Mouse (Mus musculus) neural tube, embryonic 14.5 days (tissue): Measurements from ENCODE around the gene Marveld3. TPM values are rescaled to one million over a fixed set of nuclear protein-coding genes. Genes with fewer than 3 reads are reported as not detected.

Experiments
- ATAC-seq: fragments of 200-750 bp; cut with Nextera tagmentation; 2 replicates; pipeline ENCODE4 v1.8.0; 2017; ENCODE audit warnings: low read depth, mild to moderate bottlenecking, moderate TSS enrichment, moderate library complexity
- H3K27ac ChIP-seq: fragments of 300-500 bp; sonication (generic); 2 replicates; pipeline ENCODE4 v1.5.1; 2014; ENCODE audit warnings: low read depth, mild to moderate bottlenecking, control low read depth, low read length, moderate library complexity, mixed read lengths
- H3K27me3 ChIP-seq: fragments of 300-500 bp; sonication (generic); 2 replicates; pipeline ENCODE4 v1.6.1; 2014; ENCODE audit warnings: low read length; ENCODE audit not compliant: control insufficient read depth, insufficient read depth
- H3K36me3 ChIP-seq: fragments of 300-500 bp; sonication (generic); 2 replicates; pipeline ENCODE4 v1.6.1; 2014; ENCODE audit warnings: low read length, mixed read lengths; ENCODE audit not compliant: control insufficient read depth, insufficient read depth
- H3K4me1 ChIP-seq: fragments of 300-500 bp; sonication (generic); 2 replicates; pipeline ENCODE4 v1.6.1; 2014; ENCODE audit warnings: low read length; ENCODE audit not compliant: control insufficient read depth, insufficient read depth
- H3K4me2 ChIP-seq: fragments of 300-500 bp; sonication (generic); 2 replicates; pipeline ENCODE4 v1.6.1; 2014; ENCODE audit warnings: mild to moderate bottlenecking, low read depth, low read length, control low read depth
- H3K4me3 ChIP-seq: fragments of 300-500 bp; sonication (generic); 2 replicates; pipeline ENCODE4 v1.5.1; 2014; ENCODE audit warnings: low read depth, low read length, control low read depth, mixed read lengths
- H3K9ac ChIP-seq: fragments of 300-500 bp; sonication (generic); replicated peaks from 2 replicates; pipeline ENCODE4 v1.6.1; 2014; ENCODE audit warnings: low read depth, mild to moderate bottlenecking, control low read depth, low read length, mixed read lengths
- H3K9me3 ChIP-seq: fragments of 300-500 bp; sonication (generic); 2 replicates; pipeline ENCODE4 v1.6.1; 2016; ENCODE audit warnings: low read length; ENCODE audit not compliant: control insufficient read depth
- WGBS: fragments of 180-500 bp; shearing (Covaris S2); extraction: QIAGEN DNeasy Blood & Tissue Kit; methylation state at CpG from one replicate; pipeline ENCODE4 v1.1.7; 2014; 5-methylcytosine and 5-hydroxymethylcytosine counted together
- polyA plus RNA-seq: library from polyadenylated mRNA; unstranded; fragments of >200 nt; fragmentation: Nextera tagmentation; extraction: Ambion mirVana; gene quantifications from 2 replicates; pipeline ENCODE4 v1.2.1, GENCODE M21; 2014

The Marveld3 gene
- polyA plus RNA-seq, result 1.0 and 1.1 TPM in 2 replicates

GRCm38 (mm10) chr8:109961693-109962367 is at the start of gene Marveld3:
Gene Marveld3, minus strand, starts transcription at chr8:109962203.
- peaks cover 9% of the 10 kb centered on the region; the same call in 1 of the 2 replicates for H3K4me1 ChIP-seq
- no peaks in the 10 kb centered on the region for H3K36me3 ChIP-seq
- H3K9ac ChIP-seq, result no peak within 1 kb of the TSS
- peak within 1 kb of the TSS; percentile 46 for H3K4me2 ChIP-seq
- no peak within 1 kb of the TSS for H3K27ac ChIP-seq
- H3K27me3 ChIP-seq, result peaks cover 11% of the 10 kb centered on the region
- no peaks in the 10 kb centered on the region for H3K9me3 ChIP-seq
- ATAC-seq, result no peak
- peak within 1 kb of the TSS; percentile 30 for H3K4me3 ChIP-seq
- WGBS, result 2% methylated on average over 60 of the region's 64 CpGs

- Histone ChIP-seq H3K4me3 (no peak overlapping the region), H3K27me3 (no peaks in the 10 kb centered on the region), H3K4me1 (peaks cover 5% of the 10 kb centered on the region), H3K9me3 (no peaks in the 10 kb centered on the region), H3K36me3 (no peaks in the 10 kb centered on the region), H3K4me2 (no peak overlapping the region), H3K27ac (no peak overlapping the region), H3K9ac (no peak overlapping the region)
- WGBS, result 43% methylated on average over 5 of the region's 5 CpGs
- ATAC-seq, result no peak
Measured at GRCm38 (mm10) chr8:110010868-110011267, 48.9 kb upstream of the Marveld3 start.

- Histone ChIP-seq H3K36me3 (no peaks in the 10 kb centered on the region), H3K4me1 (peaks cover 5% of the 10 kb centered on the region), H3K27me3 (no peaks in the 10 kb centered on the region), H3K4me3 (no peak overlapping the region), H3K9ac (no peak overlapping the region), H3K9me3 (no peaks in the 10 kb centered on the region), H3K4me2 (no peak overlapping the region), H3K27ac (no peak overlapping the region)
- 78% methylated on average over 8 of the region's 8 CpGs for WGBS
- no peak for ATAC-seq
Measured at GRCm38 (mm10) chr8:110008995-110009446, 47.0 kb upstream of the Marveld3 start.

GRCm38 (mm10) chr8:110008228-110008994 is 46.4 kb upstream of the Marveld3 start:
- Histone ChIP-seq H3K4me1 (peaks cover 5% of the 10 kb centered on the region), H3K36me3 (no peaks in the 10 kb centered on the region), H3K4me2 (no peak overlapping the region), H3K4me3 (no peak overlapping the region), H3K9ac (no peak overlapping the region), H3K27ac (no peak overlapping the region), H3K9me3 (no peaks in the 10 kb centered on the region), H3K27me3 (no peaks in the 10 kb centered on the region)
- 90% methylated on average over 26 of the region's 26 CpGs for WGBS
- ATAC-seq, result no peak

- no peaks in the 10 kb centered on the region for H3K9me3 ChIP-seq
- no peak overlapping the region for H3K4me2 ChIP-seq
- H3K27me3 ChIP-seq, result no peaks in the 10 kb centered on the region
- peak overlapping the region; percentile 34; the same call in 1 of the 2 replicates for H3K27ac ChIP-seq
- no peak overlapping the region for H3K9ac ChIP-seq
- H3K4me3 ChIP-seq, result no peak overlapping the region
- H3K36me3 ChIP-seq, result no peaks in the 10 kb centered on the region
- 50% methylated on average over 17 of the region's 17 CpGs for WGBS
- ATAC-seq, result peak; percentile 49
- H3K4me1 ChIP-seq, result peaks cover 5% of the 10 kb centered on the region
Measured at GRCm38 (mm10) chr8:110006312-110007023, 44.5 kb upstream of the Marveld3 start.

GRCm38 (mm10) chr8:110004300-110004699 is 42.3 kb upstream of the Marveld3 start:
- H3K27me3 ChIP-seq, result no peaks in the 10 kb centered on the region
- ATAC-seq, result no peak
- H3K4me1 ChIP-seq, result peaks cover 5% of the 10 kb centered on the region
- no peaks in the 10 kb centered on the region for H3K9me3 ChIP-seq
- no peak overlapping the region for H3K4me2 ChIP-seq
- 83% methylated on average over 5 of the region's 5 CpGs for WGBS
- no peak overlapping the region for H3K27ac ChIP-seq
- H3K36me3 ChIP-seq, result no peaks in the 10 kb centered on the region
- no peak overlapping the region for H3K4me3 ChIP-seq
- H3K9ac ChIP-seq, result no peak overlapping the region

- H3K36me3 ChIP-seq, result no peaks in the 10 kb centered on the region
- no peak for ATAC-seq
- H3K4me1 ChIP-seq, result peaks cover 5% of the 10 kb centered on the region
Measured at GRCm38 (mm10) chr8:110002953-110003352, 41.0 kb upstream of the Marveld3 start.

GRCm38 (mm10) chr8:109999974-110000373 is 38.0 kb upstream of the Marveld3 start:
- WGBS, result 88% methylated on average over 10 of the region's 10 CpGs
- no peak overlapping the region for H3K4me2 ChIP-seq
- no peak for ATAC-seq

More at GRCm38 (mm10) chr8:110002953-110003352, 41.0 kb upstream of the Marveld3 start:
- H3K9me3 ChIP-seq, result no peaks in the 10 kb centered on the region
- H3K27me3 ChIP-seq, result no peaks in the 10 kb centered on the region
- H3K27ac ChIP-seq, result no peak overlapping the region
- WGBS, result 34% methylated on average over 9 of the region's 9 CpGs
- no peak overlapping the region for H3K4me2 ChIP-seq
- no peak overlapping the region for H3K4me3 ChIP-seq
- no peak overlapping the region for H3K9ac ChIP-seq

More at GRCm38 (mm10) chr8:109999974-110000373, 38.0 kb upstream of the Marveld3 start:
- Histone ChIP-seq H3K9me3 (no peaks in the 10 kb centered on the region), H3K4me3 (no peak overlapping the region), H3K36me3 (no peaks in the 10 kb centered on the region), H3K27me3 (no peaks in the 10 kb centered on the region), H3K4me1 (no peaks in the 10 kb centered on the region), H3K27ac (no peak overlapping the region), H3K9ac (no peak overlapping the region)
